Mouse (Mus musculus) liver, postnatal 0 days (tissue): ENCODE data around the gene Lmbr1.

Source experiments
- CTCF ChIP-seq: sonication (generic); IDR thresholded peaks from 2 replicates; pipeline ENCODE4 v1.5.1; 2016; ENCODE audit warnings: antibody characterized with exemption, low read depth
- EP300 ChIP-seq: IDR thresholded peaks from 2 replicates; pipeline ENCODE4 v1.6.1; 2016; ENCODE audit warnings: antibody characterized with exemption, low read depth, mild to moderate bottlenecking

- TF ChIP-seq CTCF: no peak
- TF ChIP-seq EP300: no peak
Observed at GRCm38 (mm10) chr5:29388181-29388943, 10.2 kb upstream of the Lmbr1 start.
